Mouse (Mus musculus): Measurements from ENCODE around the gene Rffl.

Rffl gene

GRCm38 (mm10) chr11:82871031-82871446 is at the start of gene Rffl:
Gene Rffl (minus strand): TSS chr11:82871210.
- peak; percentile 95 for DNase-seq (ENCODE audit: low spot score)

GRCm38 (mm10) chr11:82920768-82921167 is 49.8 kb upstream of the Rffl start:
- DNase-seq (ENCODE audit: low spot score) = no peak

- DNase-seq (ENCODE audit: low spot score) = peak; percentile 67
Measured at GRCm38 (mm10) chr11:82914711-82915352, 43.8 kb upstream of the Rffl start.

- DNase-seq (ENCODE audit: low spot score) = no peak
Measured at GRCm38 (mm10) chr11:82910679-82911389, 39.8 kb upstream of the Rffl start.

GRCm38 (mm10) chr11:82910250-82910649 is 39.2 kb upstream of the Rffl start, which contains the start of gene Unc45b:
Gene Unc45b (plus strand): TSS chr11:82910550.
- no peak for DNase-seq (ENCODE audit: low spot score)

GRCm38 (mm10) chr11:82908608-82908989 is 37.6 kb upstream of the Rffl start:
- no peak for DNase-seq (ENCODE audit: low spot score)

GRCm38 (mm10) chr11:82907651-82908607 is 36.9 kb upstream of the Rffl start, which contains the start of gene Nle1:
Gene Nle1 (minus strand): TSS chr11:82908411.
- DNase-seq (ENCODE audit: low spot score) = peak; percentile 90

- DNase-seq (ENCODE audit: low spot score) = no peak
Measured at GRCm38 (mm10) chr11:82905816-82906215, 34.8 kb upstream of the Rffl start.

GRCm38 (mm10) chr11:82904952-82905351 is 33.9 kb upstream of the Rffl start:
- DNase-seq (ENCODE audit: low spot score) = no peak

GRCm38 (mm10) chr11:82901606-82902310 is 30.7 kb upstream of the Rffl start:
- DNase-seq (ENCODE audit: low spot score) = no peak

- DNase-seq (ENCODE audit: low spot score) = no peak
Measured at GRCm38 (mm10) chr11:82899720-82900119, 28.7 kb upstream of the Rffl start.

GRCm38 (mm10) chr11:82897478-82897877 is 26.5 kb upstream of the Rffl start:
- DNase-seq (ENCODE audit: low spot score) = no peak

- no peak for DNase-seq (ENCODE audit: low spot score)
Measured at GRCm38 (mm10) chr11:82891936-82892335, 20.9 kb upstream of the Rffl start, which contains the start of gene Fndc8. Gene Fndc8 (plus strand): TSS chr11:82892124.

GRCm38 (mm10) chr11:82890342-82890762 is 19.3 kb upstream of the Rffl start, which contains the start of gene Rad51d:
Gene Rad51d (minus strand): TSS chr11:82890614.
- peak; percentile 95 for DNase-seq (ENCODE audit: low spot score)

GRCm38 (mm10) chr11:82889524-82890341 is 18.7 kb upstream of the Rffl start:
- no peak for DNase-seq (ENCODE audit: low spot score)

GRCm38 (mm10) chr11:82888491-82888946 is 17.5 kb upstream of the Rffl start:
- no peak for DNase-seq (ENCODE audit: low spot score)

GRCm38 (mm10) chr11:82886559-82886958 is 15.5 kb upstream of the Rffl start:
- DNase-seq (ENCODE audit: low spot score) = no peak

GRCm38 (mm10) chr11:82883180-82883579 is 12.2 kb upstream of the Rffl start:
- no peak for DNase-seq (ENCODE audit: low spot score)

GRCm38 (mm10) chr11:82877726-82878344 is 6.8 kb upstream of the Rffl start:
- no peak for DNase-seq (ENCODE audit: low spot score)

- no peak for DNase-seq (ENCODE audit: low spot score)
Measured at GRCm38 (mm10) chr11:82875631-82876030, 4.6 kb upstream of the Rffl start.
